In the genomic region with DNA sequence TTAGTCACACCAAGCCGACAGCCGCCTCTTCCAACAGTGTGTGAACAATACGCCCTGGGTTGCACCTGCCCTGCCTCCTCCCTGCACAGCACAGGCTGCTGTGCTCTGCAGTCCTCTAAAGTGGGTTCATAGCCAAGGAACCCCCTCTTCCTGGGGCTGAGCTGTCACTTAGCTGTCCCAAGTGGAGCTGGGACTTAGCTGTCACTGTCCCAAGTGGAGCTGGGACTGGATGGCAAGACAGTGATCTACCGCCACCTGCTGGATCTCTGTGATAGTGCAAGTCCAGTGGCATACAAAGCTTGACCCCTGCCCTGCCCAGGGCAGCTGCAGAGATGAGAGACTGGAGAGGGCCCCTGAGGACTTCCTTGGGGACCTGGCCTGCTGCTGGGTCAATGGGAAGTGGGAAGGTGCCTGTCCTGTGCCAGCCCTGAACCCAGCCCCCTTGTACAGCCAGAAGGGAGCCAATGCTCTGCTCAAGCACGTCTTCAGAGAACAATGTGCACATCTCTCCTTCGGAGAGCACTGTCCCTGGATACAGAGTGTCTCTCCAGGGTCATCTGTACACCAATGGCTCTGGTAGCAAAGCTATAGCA, we compare ENCODE assay signal across 7 mouse cellular contexts.
DNase-seq lines count a peak whose midpoint lies in the region; ATAC-seq and TF ChIP-seq lines count a peak whose summit lies in the region.

No protein-coding gene starts in this region.

- peaks cover 27% of the 10 kb centered on the region for H3K27me3 ChIP-seq in G1E (ENCODE audit: insufficient read depth, low read length)
- H3K27me3 ChIP-seq in forebrain, embryonic 12.5 days = no peaks in the 10 kb centered on the region; the same call in 1 of the 2 replicates

- no peaks in the 10 kb centered on the region for H3K36me3 ChIP-seq in G1E (replicated peaks)
- H3K36me3 ChIP-seq in forebrain, embryonic 12.5 days (replicated peaks) = peaks cover 28% of the 10 kb centered on the region

- H3K27ac ChIP-seq in forebrain, embryonic 12.5 days = no peak overlapping the region
- H3K27ac ChIP-seq in layer of hippocampus, adult 2 months = no peak overlapping the region

- ATAC-seq in G1E (ENCODE audit: extremely low read depth, insufficient number of reproducible peaks, low FRiP score, poor library complexity, severe bottlenecking) = no peak
- ATAC-seq in forebrain, embryonic 12.5 days (ENCODE audit: low FRiP score) = peak; percentile 69
- peak; percentile 81 for ATAC-seq in megakaryocyte, adult 5-6 weeks (ENCODE audit: poor library complexity, severe bottlenecking)

- intact Hi-C loops in heart, postnatal 36 days (cut with DNase I) = loop anchor here (1.0 to 10.0 kb wide), 6 partner anchors 61 to 625 kb away; a partner anchor contains a TSS

- peak; percentile 73 for DNase-seq in G1E (ENCODE audit: low spot score)
- peak; percentile 87 for DNase-seq in brain, embryonic 14.5 days (ENCODE audit: low read depth)
- DNase-seq in heart, postnatal 36 days = peak; percentile 86 to 88
- DNase-seq in layer of hippocampus, adult 2 months (ENCODE audit: low spot score in 2 of 2) = peak; percentile 30 to 57
- peak; percentile 41 for DNase-seq in right cerebral cortex, postnatal 25 days

- H3K4me3 ChIP-seq in G1E (ENCODE audit: low read depth, low read length) = no peak overlapping the region
- no peak overlapping the region for H3K4me3 ChIP-seq in forebrain, embryonic 12.5 days (replicated peaks)
- H3K4me3 ChIP-seq in layer of hippocampus, adult 2 months = no peak overlapping the region

- H3K9ac ChIP-seq in forebrain, embryonic 12.5 days = no peak overlapping the region

- no peak for TF ChIP-seq POLR2A in brain, embryonic 14.5 days (IDR thresholded peaks at IDR 0.05; ENCODE audit: borderline replicate concordance, extremely low read depth, insufficient read depth, insufficient read length, poor library complexity, severe bottlenecking)

- WGBS in forebrain, embryonic 12.5 days = 67% methylated on average over 6 of the region's 6 CpGs

- H3K4me1 ChIP-seq in G1E (ENCODE audit: insufficient read depth, low read depth, low read length) = no peaks in the 10 kb centered on the region
- H3K4me1 ChIP-seq in forebrain, embryonic 12.5 days = peaks cover 10% of the 10 kb centered on the region

- H3K4me2 ChIP-seq in forebrain, embryonic 12.5 days = no peak overlapping the region

- peak; percentile 97 for TF ChIP-seq CTCF in G1E (IDR thresholded peaks at IDR 0.05; ENCODE audit: low read depth, low read length)
- peak; percentile 95 for TF ChIP-seq CTCF in brain, embryonic 14.5 days (IDR thresholded peaks at IDR 0.05; ENCODE audit: borderline replicate concordance, extremely low read depth, insufficient read depth, insufficient read length)
- peak; percentile 99 for TF ChIP-seq CTCF in layer of hippocampus, adult 2 months (conservative IDR thresholded peaks at IDR 0.05)

- no peaks in the 10 kb centered on the region for H3K9me3 ChIP-seq in G1E (replicated peaks)
- peaks cover 7% of the 10 kb centered on the region; the same call in 1 of the 2 replicates for H3K9me3 ChIP-seq in forebrain, embryonic 12.5 days
